In genomic region chr3:122624591-122624990, GRCm38 (mm10) we compare ENCODE assay signal across 11 mouse cellular contexts. TPM values are rescaled to one million over a fixed set of nuclear protein-coding genes. Genes with fewer than 3 reads are reported as not detected.
DNase-seq lines count a peak whose midpoint lies in the region; ATAC-seq and TF ChIP-seq lines count a peak whose summit lies in the region.
"Had no signal": no experiment of that assay in that cellular context is flagged by ENCODE, and none has a peak within 500 bp of the region (broad histone marks: within the 10 kb centered on the region; RNA-seq: fewer than 3 reads in every experiment).

No protein-coding gene starts in this region.

- peak; percentile 32 to 35 for DNase-seq in heart, postnatal 10 days
- no peak for DNase-seq in heart, adult 2 months
- peak; percentile 54 for DNase-seq in urinary bladder, postnatal 14 days (ENCODE audit: low spot score)
- DNase-seq in urinary bladder, postnatal 10 days (ENCODE audit: low spot score), result no peak
- peak; percentile 71 to 80 for DNase-seq in kidney, postnatal 4 days
- DNase-seq in urinary bladder, postnatal 25 days (ENCODE audit: low spot score), result no peak
- DNase-seq: right cerebral cortex, adult 18-20 months; thymus, adult 2 months had no signal

- no peak for TF ChIP-seq CTCF in heart, adult 2 months (IDR thresholded peaks at IDR 0.05)

- intact Hi-C loops in heart, postnatal 10 days (cut with DNase I), result loop anchor here (5.0 kb wide), 1 partner anchor 312 kb away; no protein-coding TSS in a partner anchor
- intact Hi-C loops in heart, adult 2 months (cut with DNase I), result loop anchor here (5.0 to 10.0 kb wide), 2 partner anchors 332 to 1190 kb away; partner anchors contain the start of gene Bcar3

- H3K27me3 ChIP-seq in heart, adult 2 months (ENCODE audit: control insufficient read depth, insufficient read depth, low read length), result no peaks in the 10 kb centered on the region

- H3K36me3 ChIP-seq in heart, adult 2 months (ENCODE audit: control insufficient read depth, insufficient read depth, low read length), result no peaks in the 10 kb centered on the region
- H3K36me3 ChIP-seq: liver, embryonic 15.5 days had no signal

- WGBS in heart, adult 2 months, result 27% methylated on average over 6 of the region's 6 CpGs

- no peak overlapping the region for H3K9ac ChIP-seq in heart, adult 2 months (ENCODE audit: low read depth, low read length)
- H3K9ac ChIP-seq: liver, embryonic 15.5 days had no signal

- no peaks in the 10 kb centered on the region for H3K79me2 ChIP-seq in heart, adult 2 months (replicated peaks; ENCODE audit: control insufficient read depth, insufficient read depth, low read length)

- ATAC-seq in CD4-positive, CD25-positive, alpha-beta regulatory T cell, adult 4 months, result no peak
- ATAC-seq in activated CD4-positive, CD25-positive, alpha-beta regulatory T cell, adult 4 months, result no peak

- H3K4me1 ChIP-seq in heart, adult 2 months (ENCODE audit: control insufficient read depth, insufficient read depth, low read length), result no peaks in the 10 kb centered on the region; the same call in 1 of the 2 replicates

- no peak overlapping the region for H3K27ac ChIP-seq in heart, adult 2 months
- H3K27ac ChIP-seq: liver, embryonic 15.5 days had no signal

- H3K4me3 ChIP-seq in heart, adult 2 months, result no peak overlapping the region
- H3K4me3 ChIP-seq: liver, embryonic 15.5 days had no signal

- no peak for TF ChIP-seq EP300 in heart, adult 2 months (IDR thresholded peaks at IDR 0.05; ENCODE audit: insufficient read depth, low read depth, low read length)

- no peak for TF ChIP-seq POLR2A in heart, adult 2 months (IDR thresholded peaks at IDR 0.05; ENCODE audit: insufficient read depth, low read depth, low read length)

RNA-seq across cellular contexts. Expression of gene Fnbp1l, which starts 5.1 kb away (rescaled TPM):
- 10 to 100 TPM; 49.0 to 52.7 TPM for total RNA-seq in heart, postnatal 10 days (2021)
- total RNA-seq in heart, adult 2 months (2021), result 10 to 100 TPM; 17.2 to 17.4 TPM
- polyA plus RNA-seq in heart, adult 2 months (2012; rRNA removed), result 7.6 and 15.0 TPM in 2 replicates
- polyA plus RNA-seq in CD4-positive, CD25-positive, alpha-beta regulatory T cell, adult 4 months (2017; shearing (Covaris generic)), result under 1 TPM; 0.09 to 0.34 TPM
- under 1 TPM in 1 of 2 experiments, not detected in 1; 0.08 TPM for polyA plus RNA-seq in activated CD4-positive, CD25-positive, alpha-beta regulatory T cell, adult 4 months (2017; shearing (Covaris generic))

Comparison
In these comparisons a context has a peak if more than half of its experiments do, and no peak if none do; other contexts are left out.
1. DNase-seq: peak in heart, postnatal 10 days (2 of 2), urinary bladder, postnatal 14 days (single experiment) and kidney, postnatal 4 days (2 of 2); none in heart, adult 2 months (0 of 2), urinary bladder, postnatal 10 days (single experiment) and urinary bladder, postnatal 25 days (single experiment).